Mouse (Mus musculus): ENCODE results near the gene Zfp180. TPM values are rescaled to one million over a fixed set of nuclear protein-coding genes. Genes with fewer than 3 reads are reported as not detected.

Zfp180 gene
- 10 to 100 TPM; 37.5 to 41.5 TPM for total RNA-seq (2023)

DNA sequence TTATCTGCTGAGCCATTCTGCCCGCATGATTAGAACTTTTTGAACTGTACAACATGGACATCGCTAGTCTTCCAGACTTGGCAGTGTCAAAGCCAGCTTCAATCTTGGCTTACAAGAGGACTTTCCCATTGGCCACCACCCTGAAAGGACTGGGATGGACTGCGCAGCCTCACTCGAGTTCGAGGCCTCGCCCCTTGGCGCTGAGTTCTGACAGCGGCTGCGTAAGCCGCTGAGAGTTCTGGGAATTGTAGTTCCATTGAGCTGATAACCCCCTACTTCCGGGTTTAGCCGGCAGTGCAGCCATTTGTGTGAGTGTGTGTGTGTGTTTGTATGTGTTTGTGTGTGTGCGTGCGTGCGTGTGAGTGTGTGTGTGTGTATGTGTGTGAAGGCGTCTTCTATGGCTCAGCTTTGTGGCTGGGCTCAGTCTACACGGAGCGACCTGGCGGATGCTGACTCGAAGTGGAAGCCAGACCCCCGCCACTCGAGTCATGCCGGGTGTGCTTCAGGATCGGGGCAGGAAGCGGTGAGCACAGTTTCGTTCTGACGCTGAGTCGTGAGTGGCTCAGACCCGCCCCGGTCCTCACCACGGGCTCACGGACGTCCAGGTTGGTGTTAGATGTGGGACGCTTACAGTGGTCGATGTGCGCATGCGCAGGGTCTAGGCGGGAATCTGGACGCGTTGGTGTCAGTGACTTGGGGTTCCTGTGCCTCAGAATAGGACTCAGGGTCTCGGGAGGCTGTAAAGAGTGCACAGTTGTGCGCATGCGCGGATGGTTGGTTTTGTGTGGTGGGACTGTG is at the start of gene Zfp180:
Gene Zfp180, plus strand, starts transcription at position 291 of the 798 bp plus-strand sequence.

DNA sequence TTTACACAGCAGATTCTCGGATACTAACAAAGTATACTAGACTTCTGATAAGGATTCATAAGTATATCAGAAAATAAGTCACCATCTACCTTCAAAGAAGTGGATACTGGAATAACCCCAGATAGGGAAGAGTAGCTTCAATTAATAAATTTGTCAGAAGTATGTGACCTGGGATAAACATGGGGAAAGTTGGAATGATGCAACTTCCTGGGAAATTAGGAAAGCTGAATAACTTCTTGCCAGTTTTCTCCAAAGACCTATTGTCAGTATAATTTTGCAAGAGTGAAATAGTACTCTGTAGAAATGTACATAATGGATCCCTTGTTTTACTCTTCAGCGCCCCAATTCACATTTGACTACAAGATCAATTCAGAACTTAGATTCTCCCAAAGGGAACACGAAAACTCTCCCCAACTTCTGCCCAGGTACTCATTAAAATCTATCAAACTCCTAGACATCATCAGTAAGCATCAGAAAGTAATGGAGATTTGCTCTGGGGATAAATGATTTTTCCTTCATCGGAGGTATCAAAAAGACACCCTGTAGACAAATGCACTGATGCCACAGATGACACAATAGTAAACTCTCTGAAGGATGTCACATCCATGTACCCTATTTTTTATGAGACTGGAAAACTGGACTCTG is 28.9 kb upstream of the Zfp180 start, which contains the start of gene Vmn1r183:
Gene Vmn1r183, plus strand, starts transcription at position 595 of the 645 bp plus-strand sequence.

DNA sequence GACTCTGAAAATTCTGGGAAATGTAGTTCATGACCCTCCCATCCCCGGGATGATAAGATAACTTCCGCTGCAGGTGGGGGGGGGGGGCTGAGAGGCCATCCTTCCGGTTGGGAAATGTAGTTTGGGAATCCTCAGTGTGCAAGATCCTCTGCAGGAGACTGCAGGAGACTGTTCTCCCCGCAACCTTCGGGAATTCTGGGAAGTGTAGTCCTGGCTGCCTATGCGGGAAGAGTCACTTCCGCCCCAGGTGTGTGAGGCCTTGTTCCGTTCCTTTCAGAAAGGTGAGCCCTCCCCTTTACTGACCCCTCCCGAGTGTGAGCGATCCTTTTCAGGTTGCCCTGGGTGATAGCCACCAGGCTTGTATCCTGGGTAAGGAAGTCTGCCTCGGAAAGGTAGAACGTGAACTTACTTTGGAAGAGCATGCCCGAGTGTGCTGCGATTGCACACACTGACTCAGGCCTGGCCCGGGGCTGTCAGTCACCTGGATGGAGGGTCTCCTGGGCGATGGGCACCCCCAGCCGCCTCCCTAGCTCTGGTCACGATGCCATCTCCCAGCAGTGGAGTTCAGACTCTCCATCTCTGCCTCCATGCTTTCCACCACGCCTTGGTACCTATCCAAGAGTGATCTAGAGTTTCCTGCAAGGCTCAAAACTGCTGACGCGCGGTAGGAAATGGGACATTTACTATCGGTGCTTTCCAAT is 30.6 kb downstream of the Zfp180 start, which contains the start of gene Zfp112:
Gene Zfp112, plus strand, starts transcription at position 159 of the 701 bp plus-strand sequence.

DNA sequence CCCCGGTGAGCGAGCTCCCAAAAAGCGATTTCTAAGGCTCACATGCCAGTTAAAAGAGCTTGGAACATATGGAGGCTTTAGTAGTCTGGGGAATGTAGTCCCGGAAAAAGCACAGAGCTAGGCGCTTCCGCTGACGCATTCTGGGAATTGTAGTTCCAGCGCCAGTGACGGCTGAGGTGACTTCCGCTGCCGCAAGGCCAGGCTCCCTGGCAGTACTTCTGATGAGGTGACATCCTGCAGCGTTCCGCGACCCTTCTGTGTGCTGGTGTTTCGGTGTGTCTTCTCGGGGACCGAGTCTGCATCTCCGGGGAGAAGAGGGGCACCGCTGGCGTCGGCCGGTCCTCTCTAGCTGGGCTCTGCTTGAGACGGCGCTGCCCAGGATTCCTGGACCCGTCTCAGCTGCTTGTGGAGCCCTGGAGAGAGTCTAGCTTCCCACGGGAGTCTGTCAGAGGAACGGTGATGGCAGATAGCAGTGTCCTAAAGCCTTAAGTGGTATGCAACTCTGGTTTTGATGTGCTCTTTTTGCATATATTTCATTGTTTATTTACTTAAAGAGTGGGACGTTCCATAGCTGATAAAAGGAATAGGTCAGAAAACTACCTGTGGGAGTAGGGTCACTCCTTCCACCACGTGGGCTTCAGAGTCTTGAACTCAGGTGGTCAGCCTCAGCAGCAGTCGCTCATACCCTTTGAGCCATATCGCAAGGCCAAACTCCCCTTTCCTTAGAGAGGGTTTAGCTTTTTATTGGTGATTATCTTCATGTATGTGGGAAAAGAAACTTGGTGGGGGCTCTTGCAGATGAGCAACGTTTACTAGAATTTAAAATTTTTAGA is 52.5 kb downstream of the Zfp180 start, which contains the start of gene Zfp235:
Gene Zfp235, plus strand, starts transcription at position 174 of the 833 bp plus-strand sequence.

Other genes starting within 250 kb of the Zfp180 start
- gene Vmn1r176, start 244.6 kb upstream of the Zfp180 start, total RNA-seq (2023), result not detected
- gene Vmn1r177, start 215.5 kb upstream of the Zfp180 start, total RNA-seq (2023), result not detected
- not detected for gene Vmn1r178, start 189.9 kb upstream of the Zfp180 start, total RNA-seq (2023)
- not detected for gene Vmn1r179, start 154.9 kb upstream of the Zfp180 start, total RNA-seq (2023)
- gene Vmn1r180, start 131.3 kb upstream of the Zfp180 start, total RNA-seq (2023), result not detected
- not detected for gene Vmn1r181, start 107.3 kb upstream of the Zfp180 start, total RNA-seq (2023)
- not detected for gene V1rd19, start 80.2 kb upstream of the Zfp180 start, total RNA-seq (2023)
- gene Vmn1r183, start 28.7 kb upstream of the Zfp180 start, total RNA-seq (2023), result not detected
- 1 to 10 TPM; 5.9 to 6.7 TPM for gene Zfp112, start 30.4 kb downstream of the Zfp180 start, total RNA-seq (2023)
- gene Zfp235, start 52.2 kb downstream of the Zfp180 start, total RNA-seq (2023), result 10 to 100 TPM; 10.0 to 10.5 TPM
- under 1 TPM; 0.24 to 0.84 TPM for gene Zfp114, start 93.1 kb downstream of the Zfp180 start, total RNA-seq (2023)
- gene Zfp111, start 129.5 kb downstream of the Zfp180 start, total RNA-seq (2023), result under 1 TPM; 0.18 to 0.29 TPM
- gene Zfp109, start 155.6 kb downstream of the Zfp180 start, total RNA-seq (2023), result 1 to 10 TPM; 4.1 to 6.1 TPM
- under 1 TPM; 0.55 to 0.59 TPM for gene Zfp108, start 172.9 kb downstream of the Zfp180 start, total RNA-seq (2023)
- gene Zfp93, start 188.5 kb downstream of the Zfp180 start, total RNA-seq (2023), result 1 to 10 TPM; 1.8 to 2.8 TPM
- 10 to 100 TPM; 13.8 to 15.5 TPM for gene Zfp61, start 219.3 kb downstream of the Zfp180 start, total RNA-seq (2023)
- 1 to 10 TPM; 6.0 to 6.6 TPM for gene Zfp94, start 234.7 kb downstream of the Zfp180 start, total RNA-seq (2023)

Data from T-cell, adult 66 days (primary cell).